Mouse (Mus musculus) adrenal gland, adult 18-20 months (tissue): Measurements from ENCODE around the gene Gm21586. TPM values are rescaled to one million over a fixed set of nuclear protein-coding genes. Genes with fewer than 3 reads are reported as not detected.
"Not testable (repeated sequence)": the region's sequence is repeated elsewhere in the genome, so short reads cannot be mapped to it uniquely, and the experiment has no call there.

Experiments
- DNase-seq, 2 experiments: peaks; one replicate each; pipeline ENCODE4 v3.0.0; 2021 to 2022; ENCODE audit warnings: low spot score in 2 of 2
- long read RNA-seq, 2 experiments: library from polyadenylated mRNA; stranded (forward); transcript quantifications; one replicate each; pipeline ENCODE4 v2.0.0; 2021
- total RNA-seq, 2 experiments: library from RNA; stranded (reverse); gene quantifications; 1 replicate in 1 of 2; 2 replicates in 1 of 2; pipeline ENCODE4 v1.2.3; 2021

Gm21586 gene
- total RNA-seq = not detected
- long read RNA-seq, experiment 1 = 0 reads
- long read RNA-seq, experiment 2 = 0 reads

GRCm38 (mm10) chr4:42439078-42439477 is at the start of gene Gm21586:
Gene Gm21586, plus strand, starts transcription at chr4:42439378.
- DNase-seq = not testable (repeated sequence)

- DNase-seq = not testable (repeated sequence)
These were observed 27.3 kb downstream of the Gm21586 start, which contains the start of gene Gm2163 for GRCm38 (mm10) chr4:42466452-42466851. Gene Gm2163, plus strand, starts transcription at chr4:42466752.

Other genes with a start within 250 kb of the Gm21586 start
- under 1 TPM; 0.35 to 0.73 TPM for gene Gm10600, start 198.7 kb upstream of the Gm21586 start, total RNA-seq
- not detected for gene Ccl21b, start 183.6 kb upstream of the Gm21586 start, total RNA-seq
- gene Gm21953, start 145.1 kb upstream of the Gm21586 start, total RNA-seq = not detected
- gene Fam205a3, start 121.0 kb upstream of the Gm21586 start, total RNA-seq = not detected
- under 1 TPM; 0.32 to 0.66 TPM for gene Gm2163, start 27.4 kb downstream of the Gm21586 start, total RNA-seq
- gene Fam205a2, start 88.8 kb downstream of the Gm21586 start, total RNA-seq = not detected
- not detected for gene Gm10591, start 172.8 kb downstream of the Gm21586 start, total RNA-seq
- gene Gm2564, start 190.3 kb downstream of the Gm21586 start, total RNA-seq = 10 to 100 TPM; 14.5 to 19.7 TPM
- gene Ccl27b, start 215.9 kb downstream of the Gm21586 start, total RNA-seq = 1 to 10 TPM in 1 of 2 experiments, not detected in 1; 5.9 TPM
- not detected for gene Il11ra2, start 222.5 kb downstream of the Gm21586 start, total RNA-seq